Mouse (Mus musculus): ENCODE results near the gene Fam184a. TPM values are rescaled to one million over a fixed set of nuclear protein-coding genes. Genes with fewer than 3 reads are reported as not detected.
"Not testable (repeated sequence)": the region's sequence is repeated elsewhere in the genome, so short reads cannot be mapped to it uniquely, and the experiment has no call there.

The Fam184a gene
- polyA plus RNA-seq, 1 experiment from 2014 or later = not detected

DNA sequence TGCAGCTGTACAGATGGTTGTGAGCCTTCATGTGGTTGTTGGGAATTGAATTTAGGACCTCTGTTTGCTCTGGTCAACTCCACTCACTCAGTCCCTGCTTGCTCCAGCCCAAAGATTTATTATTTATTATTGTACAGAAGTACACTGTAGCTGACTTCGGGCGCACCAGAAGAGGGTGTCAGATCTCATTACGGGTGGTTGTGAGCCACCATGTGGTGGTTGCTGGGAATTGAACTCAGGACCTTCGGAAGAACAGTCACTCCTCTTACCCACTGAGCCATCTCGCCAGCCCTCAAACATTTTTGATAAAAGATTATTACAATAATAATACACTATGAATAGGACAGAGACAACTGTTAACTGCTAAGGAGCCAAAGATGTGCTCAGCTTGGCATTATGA lies 96.7 kb downstream of the Fam184a start:
- WGBS (ENCODE audit: missing documents) = 77% methylated on average over 5 of the region's 5 CpGs
- not testable (repeated sequence) for H3K27ac ChIP-seq; H3K36me3 ChIP-seq (ENCODE audit: inconsistent target); H3K79me2 ChIP-seq (ENCODE audit: inconsistent target); H3K4me3 ChIP-seq (ENCODE audit: inconsistent target)

DNA sequence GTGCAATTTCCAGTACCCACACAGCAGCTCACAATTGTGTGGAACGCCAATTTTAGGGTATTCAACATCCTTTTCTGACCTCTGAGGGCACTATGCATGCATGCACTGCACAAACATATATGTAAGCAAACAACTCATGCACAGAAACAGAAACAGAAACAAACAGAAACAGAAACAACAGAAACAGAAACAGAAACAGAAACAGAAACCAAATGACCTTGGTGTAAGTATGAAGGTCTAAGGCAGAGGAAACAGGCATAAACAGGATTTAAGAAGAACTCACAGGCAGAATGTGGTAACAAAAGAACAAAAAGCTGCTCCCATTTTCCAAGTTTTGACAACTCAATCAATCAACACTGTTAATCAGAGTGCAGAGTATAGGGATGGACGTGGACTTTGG lies 100.2 kb downstream of the Fam184a start:
- H3K27ac ChIP-seq = no peak overlapping the region
- H3K36me3 ChIP-seq (ENCODE audit: inconsistent target) = no peaks in the 10 kb centered on the region
- WGBS (ENCODE audit: missing documents) = 87% methylated on average over 2 of the region's 2 CpGs
- no peak overlapping the region for H3K4me3 ChIP-seq (ENCODE audit: inconsistent target)
- H3K79me2 ChIP-seq (ENCODE audit: inconsistent target) = no peaks in the 10 kb centered on the region

DNA sequence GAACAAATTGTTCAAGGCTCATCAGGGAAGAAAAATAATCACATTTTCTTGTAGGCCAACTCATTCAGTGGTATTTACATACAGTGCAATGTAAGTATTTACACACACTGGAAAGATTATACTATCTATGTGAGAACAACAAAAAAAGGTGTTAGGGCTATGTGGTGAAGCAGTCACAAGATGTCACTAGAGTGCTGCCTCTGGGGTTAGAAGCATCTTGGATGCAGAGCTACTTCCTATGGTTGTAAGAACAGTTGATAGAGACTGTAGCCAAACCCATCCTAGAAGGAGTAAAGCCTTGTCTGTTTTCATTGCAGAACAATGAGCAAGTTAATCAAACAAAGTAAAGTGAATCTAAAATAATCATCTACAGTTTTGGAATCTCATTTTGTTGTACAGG lies 109.4 kb downstream of the Fam184a start:
- no peak overlapping the region for H3K4me3 ChIP-seq (ENCODE audit: inconsistent target)
- H3K79me2 ChIP-seq (ENCODE audit: inconsistent target) = no peaks in the 10 kb centered on the region
- H3K27ac ChIP-seq = no peak overlapping the region
- H3K36me3 ChIP-seq (ENCODE audit: inconsistent target) = no peaks in the 10 kb centered on the region

- no peaks in the 10 kb centered on the region for H3K36me3 ChIP-seq (ENCODE audit: inconsistent target)
- 14% methylated on average over 13 of the region's 13 CpGs for WGBS (ENCODE audit: missing documents)
- H3K4me3 ChIP-seq (ENCODE audit: inconsistent target) = no peak overlapping the region
- H3K27ac ChIP-seq = no peak overlapping the region
- H3K79me2 ChIP-seq (ENCODE audit: inconsistent target) = no peaks in the 10 kb centered on the region
Observed at GRCm38 (mm10) chr10:53635246-53635971, 115.5 kb downstream of the Fam184a start.

DNA sequence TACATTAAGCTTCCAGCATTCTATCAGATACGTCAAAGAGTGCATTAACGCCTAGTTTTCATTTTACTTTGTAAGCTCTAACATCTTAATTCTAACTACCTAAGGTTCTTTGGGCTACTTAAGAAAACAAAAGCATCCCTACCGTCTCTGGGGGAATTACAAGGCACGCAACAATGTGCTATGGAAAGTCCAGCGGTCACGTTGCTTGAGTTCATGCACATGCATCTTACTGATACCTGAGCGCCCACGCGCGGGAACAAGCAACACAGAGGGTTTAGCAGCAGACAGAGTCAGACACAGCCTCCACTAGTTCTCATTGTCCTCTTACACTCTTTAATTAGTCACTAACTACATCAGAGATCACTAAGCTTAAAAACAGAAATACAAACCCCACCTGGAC lies 116.8 kb downstream of the Fam184a start:
- WGBS (ENCODE audit: missing documents) = 89% methylated on average over 10 of the region's 10 CpGs

DNA sequence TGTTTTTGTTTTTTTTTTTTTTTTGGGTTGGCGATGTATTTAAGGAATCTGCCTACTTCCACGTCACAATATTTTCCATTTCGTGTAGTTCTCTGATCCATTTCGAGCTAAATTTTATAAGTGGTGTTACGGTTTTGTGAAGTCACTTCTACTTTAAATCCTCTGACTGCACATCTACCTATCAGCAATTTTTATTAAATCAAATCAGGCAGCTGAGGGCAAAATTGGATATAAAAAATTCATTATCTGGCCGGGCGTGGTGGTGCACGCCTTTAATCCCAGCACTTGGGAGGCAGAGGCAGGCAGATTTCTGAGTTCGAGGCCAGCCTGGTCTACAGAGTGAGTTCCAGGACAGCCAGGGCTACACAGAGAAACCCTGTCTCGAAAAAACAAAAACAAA lies 120.6 kb downstream of the Fam184a start, which contains the start of gene Mcm9:
Gene Mcm9, minus strand, starts transcription at position 101 of the 400 bp plus-strand sequence.
- H3K4me3 ChIP-seq (ENCODE audit: inconsistent target) = peak within 1 kb of the TSS; percentile 40
- not testable (repeated sequence) for H3K36me3 ChIP-seq (ENCODE audit: inconsistent target)
- peak within 1 kb of the TSS; percentile 52 for H3K27ac ChIP-seq
- peaks cover 39% of the 10 kb centered on the region for H3K79me2 ChIP-seq (ENCODE audit: inconsistent target)
- 45% methylated on average over 4 of the region's 10 CpGs for whole genome bisulfite sequencing (ENCODE audit: missing documents)

More for the DNA sequence above, 116.8 kb downstream of the Fam184a start:
- Histone ChIP-seq H3K36me3 (ENCODE audit: inconsistent target) (no peaks in the 10 kb centered on the region), H3K79me2 (ENCODE audit: inconsistent target) (peaks cover 1% of the 10 kb centered on the region; the same call in 1 of the 2 replicates), H3K27ac (no peak overlapping the region), H3K4me3 (ENCODE audit: inconsistent target) (no peak overlapping the region)

DNA sequence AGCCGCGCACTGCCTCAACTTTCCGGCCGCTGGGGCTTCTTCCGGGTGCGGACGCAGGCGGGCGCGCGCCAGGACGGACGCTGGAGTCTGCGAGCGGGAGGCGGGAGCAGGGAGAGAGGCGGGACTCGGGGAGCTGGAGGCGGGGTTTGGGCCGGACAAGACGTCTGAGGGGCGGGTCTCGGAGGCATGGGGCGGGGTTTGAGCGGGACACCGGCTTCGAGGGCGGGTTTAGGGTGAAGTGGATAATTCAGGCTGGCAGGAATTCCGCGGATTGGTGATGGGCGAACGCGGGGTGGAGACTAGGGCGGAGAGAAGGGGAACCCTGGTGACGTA lies 121.0 kb downstream of the Fam184a start:
- Histone ChIP-seq H3K36me3 (ENCODE audit: inconsistent target) (peaks cover 9% of the 10 kb centered on the region; the same call in 1 of the 2 replicates), H3K27ac (no peak overlapping the region), H3K4me3 (ENCODE audit: inconsistent target) (peak overlapping the region; percentile 26; the same call in 1 of the 2 replicates), H3K79me2 (ENCODE audit: inconsistent target) (peaks cover 44% of the 10 kb centered on the region)
- under 1% methylated on average over 30 of the region's 35 CpGs for WGBS (ENCODE audit: missing documents)

DNA sequence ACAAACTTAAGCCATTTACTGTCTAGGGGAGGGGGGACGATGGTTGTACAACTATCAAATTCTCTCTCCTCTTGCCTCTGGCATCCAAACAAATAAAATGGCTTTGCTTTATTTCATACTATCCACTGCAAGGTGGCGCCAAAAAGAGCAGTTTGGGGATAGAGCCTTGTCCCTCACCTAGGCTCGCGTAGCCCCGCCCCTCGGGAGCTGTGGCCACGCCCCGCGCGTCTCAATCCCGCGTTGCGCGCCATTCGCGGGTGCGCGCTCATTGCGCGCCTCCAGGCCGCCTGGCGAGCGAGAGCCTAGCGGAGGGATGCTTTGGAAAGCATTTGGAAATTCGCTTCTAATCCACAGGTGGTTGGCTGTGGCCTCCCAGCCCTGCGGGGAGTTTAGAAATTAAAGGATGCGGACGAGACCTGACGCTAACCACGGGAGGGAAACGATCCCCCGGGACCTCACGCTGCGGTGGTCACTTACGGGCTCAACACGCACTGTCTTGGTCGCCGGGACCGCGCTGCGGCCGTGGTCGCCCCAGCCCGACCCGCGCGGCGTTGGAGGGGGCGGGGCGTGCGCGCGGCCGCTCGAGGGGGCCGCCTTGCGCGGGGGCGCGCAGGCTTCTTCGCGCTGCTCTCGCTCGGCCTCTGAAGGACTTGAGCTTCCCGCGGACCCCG lies 121.5 kb downstream of the Fam184a start:
- under 1% methylated on average over 67 of the region's 67 CpGs for WGBS (ENCODE audit: missing documents)
- Histone ChIP-seq H3K36me3 (ENCODE audit: inconsistent target) (peaks cover 9% of the 10 kb centered on the region; the same call in 1 of the 2 replicates), H3K27ac (peak overlapping the region; percentile 52), H3K79me2 (ENCODE audit: inconsistent target) (peaks cover 48% of the 10 kb centered on the region), H3K4me3 (ENCODE audit: inconsistent target) (peak overlapping the region; percentile 40)

DNA sequence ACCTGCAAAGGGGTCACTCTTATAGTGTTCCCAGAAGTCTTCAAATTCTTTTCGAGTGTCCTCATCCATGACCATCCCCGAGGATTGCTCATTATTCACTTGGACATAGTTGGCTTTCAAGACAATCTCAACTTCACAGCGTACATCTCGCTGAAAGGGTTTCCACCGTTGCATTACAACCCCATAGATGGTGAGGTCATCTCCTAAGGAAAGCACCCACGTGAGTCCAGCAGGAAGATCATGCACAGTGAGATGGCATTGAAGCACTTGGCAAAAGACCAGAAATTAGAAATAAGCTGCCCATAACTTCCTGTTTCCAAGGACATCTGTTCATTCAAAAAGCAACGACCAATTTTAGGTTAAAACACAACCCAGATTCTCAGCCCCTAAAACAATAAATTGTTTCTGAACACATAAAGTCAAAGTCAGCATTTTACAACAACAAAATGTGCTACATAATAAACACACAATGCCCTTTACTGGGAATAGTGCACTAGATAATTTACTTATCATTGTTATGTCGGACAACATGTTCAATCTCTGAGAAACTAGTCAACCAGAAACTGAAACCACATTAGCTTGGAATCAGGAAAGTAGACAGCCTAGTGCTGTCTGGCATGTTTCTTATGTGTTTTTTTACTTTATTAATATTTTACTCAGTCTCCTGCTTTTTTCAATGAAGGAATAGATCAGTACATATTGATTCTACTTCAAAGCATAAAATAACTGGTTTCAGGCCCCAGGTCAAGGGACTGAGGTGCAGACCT lies 134.9 kb downstream of the Fam184a start:
- H3K36me3 ChIP-seq (ENCODE audit: inconsistent target) = peaks cover 20% of the 10 kb centered on the region
- 28% methylated on average over 8 of the region's 8 CpGs for WGBS (ENCODE audit: missing documents)
- peak overlapping the region; percentile 1; the same call in 1 of the 2 replicates for H3K4me3 ChIP-seq (ENCODE audit: inconsistent target)
- H3K27ac ChIP-seq = peak overlapping the region; percentile 75
- H3K79me2 ChIP-seq (ENCODE audit: inconsistent target) = peaks cover 25% of the 10 kb centered on the region; the same call in 1 of the 2 replicates

GRCm38 (mm10) chr10:53613955-53614354 lies 137.0 kb downstream of the Fam184a start:
- peaks cover 16% of the 10 kb centered on the region for H3K36me3 ChIP-seq (ENCODE audit: inconsistent target)
- 92% methylated on average over 1 of the region's 1 CpGs for WGBS (ENCODE audit: missing documents)

GRCm38 (mm10) chr10:53612172-53612571 lies 138.8 kb downstream of the Fam184a start:
- Histone ChIP-seq H3K27ac (no peak overlapping the region), H3K4me3 (ENCODE audit: inconsistent target) (no peak overlapping the region), H3K79me2 (ENCODE audit: inconsistent target) (peaks cover 33% of the 10 kb centered on the region; the same call in 1 of the 2 replicates), H3K36me3 (ENCODE audit: inconsistent target) (peaks cover 21% of the 10 kb centered on the region)
- 89% methylated on average over 1 of the region's 1 CpGs for WGBS (ENCODE audit: missing documents)

More at GRCm38 (mm10) chr10:53613955-53614354, 137.0 kb downstream of the Fam184a start:
- peaks cover 33% of the 10 kb centered on the region; the same call in 1 of the 2 replicates for H3K79me2 ChIP-seq (ENCODE audit: inconsistent target)
- no peak overlapping the region for H3K27ac ChIP-seq
- H3K4me3 ChIP-seq (ENCODE audit: inconsistent target) = no peak overlapping the region

DNA sequence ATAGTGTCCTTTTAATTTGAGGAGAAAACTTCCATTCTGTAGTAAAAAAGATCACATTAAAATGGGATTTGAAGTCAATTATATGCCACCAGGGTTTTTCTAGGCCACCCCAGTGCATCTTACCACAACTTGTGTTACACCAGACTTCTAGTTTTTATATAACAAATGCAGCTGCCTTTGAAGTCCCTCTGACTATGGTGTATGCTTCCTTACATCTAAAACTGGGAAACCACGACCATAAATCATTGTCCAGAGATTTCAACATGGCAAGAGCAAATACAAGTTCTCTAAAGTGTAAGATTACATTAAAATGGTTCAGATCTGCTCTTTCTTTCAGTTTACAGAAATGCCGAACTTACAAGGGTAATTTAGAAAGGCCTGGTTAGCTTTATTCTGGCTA lies 142.6 kb downstream of the Fam184a start:
- WGBS (ENCODE audit: missing documents) = 19% methylated on average over 2 of the region's 2 CpGs
- Histone ChIP-seq H3K79me2 (ENCODE audit: inconsistent target) (peaks cover 24% of the 10 kb centered on the region; the same call in 1 of the 2 replicates), H3K4me3 (ENCODE audit: inconsistent target) (no peak overlapping the region), H3K27ac (no peak overlapping the region), H3K36me3 (ENCODE audit: inconsistent target) (peaks cover 32% of the 10 kb centered on the region)

- Histone ChIP-seq H3K4me3 (ENCODE audit: inconsistent target) (no peak overlapping the region), H3K79me2 (ENCODE audit: inconsistent target) (peaks cover 42% of the 10 kb centered on the region), H3K36me3 (ENCODE audit: inconsistent target) (peaks cover 17% of the 10 kb centered on the region; the same call in 1 of the 2 replicates), H3K27ac (no peak overlapping the region)
- 47% methylated on average over 2 of the region's 2 CpGs for WGBS (ENCODE audit: missing documents)
Observed at GRCm38 (mm10) chr10:53605328-53605727, 145.6 kb downstream of the Fam184a start.

DNA sequence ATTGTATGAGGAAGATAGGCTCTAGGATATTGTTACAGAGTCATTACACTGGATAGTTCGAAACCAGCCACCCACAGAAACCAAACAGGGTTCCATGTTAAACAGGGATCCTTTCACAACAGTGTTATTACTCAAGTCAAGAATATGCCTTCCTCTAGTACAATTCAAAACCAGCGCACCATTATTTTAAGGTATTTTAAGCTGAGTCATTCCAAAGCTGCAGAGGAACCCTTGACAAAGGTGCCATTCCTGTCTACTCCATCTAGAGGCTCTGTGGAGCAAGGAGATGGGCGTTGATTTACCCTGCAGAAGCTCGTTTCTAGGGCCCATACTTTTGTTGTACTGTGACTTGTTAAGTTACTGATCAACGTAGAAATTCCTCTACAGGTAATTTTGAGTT lies 152.1 kb downstream of the Fam184a start:
- Histone ChIP-seq H3K27ac (peak overlapping the region; percentile 59; the same call in 1 of the 2 replicates), H3K36me3 (ENCODE audit: inconsistent target) (no peaks in the 10 kb centered on the region), H3K79me2 (ENCODE audit: inconsistent target) (peaks cover 60% of the 10 kb centered on the region), H3K4me3 (ENCODE audit: inconsistent target) (peak overlapping the region; percentile 68; the same call in 1 of the 2 replicates)
- WGBS (ENCODE audit: missing documents) = 57% methylated on average over 5 of the region's 5 CpGs
